Mouse (Mus musculus) right cerebral cortex, postnatal 36 days (tissue): ENCODE results near the gene Dusp18.

Experiments used
- DNase-seq, 2 experiments: peaks; one replicate each; pipeline ENCODE4 v3.0.0; 2022; ENCODE audit warnings: low spot score in 2 of 2, mixed read lengths in 1 of 2

Dusp18 gene

GRCm38 (mm10) chr11:3894406-3895281 lies at the start of gene Dusp18, which contains the start of gene 4921536K21Rik:
TSS of gene Dusp18 (plus strand) at chr11:3895240.
TSS of gene 4921536K21Rik (minus strand) at chr11:3895098.
- peak; percentile 97 to 98 for DNase-seq

GRCm38 (mm10) chr11:3846351-3846750 lies 48.7 kb upstream of the Dusp18 start:
- no peak for DNase-seq

GRCm38 (mm10) chr11:3849469-3850314 lies 45.3 kb upstream of the Dusp18 start:
- no peak for DNase-seq

- peak; percentile 56 to 78 for DNase-seq
Measured at GRCm38 (mm10) chr11:3850315-3850614, 44.8 kb upstream of the Dusp18 start.

GRCm38 (mm10) chr11:3850746-3851277 lies 44.2 kb upstream of the Dusp18 start:
- no peak for DNase-seq

GRCm38 (mm10) chr11:3851872-3852271 lies 43.2 kb upstream of the Dusp18 start:
- DNase-seq = peak in 1 of 2 experiments; percentile 29

GRCm38 (mm10) chr11:3853031-3853430 lies 42.0 kb upstream of the Dusp18 start:
- DNase-seq = no peak

- DNase-seq = peak; percentile 72 to 75
Measured at GRCm38 (mm10) chr11:3853481-3854034, 41.5 kb upstream of the Dusp18 start.

GRCm38 (mm10) chr11:3854156-3854555 lies 40.9 kb upstream of the Dusp18 start:
- DNase-seq = no peak

- DNase-seq = no peak
Measured at GRCm38 (mm10) chr11:3855846-3856245, 39.2 kb upstream of the Dusp18 start.

GRCm38 (mm10) chr11:3857902-3858301 lies 37.1 kb upstream of the Dusp18 start:
- no peak for DNase-seq

- DNase-seq = no peak
Measured at GRCm38 (mm10) chr11:3859778-3860177, 35.3 kb upstream of the Dusp18 start.

GRCm38 (mm10) chr11:3860361-3860760 lies 34.7 kb upstream of the Dusp18 start:
- no peak for DNase-seq

GRCm38 (mm10) chr11:3862661-3863453 lies 32.2 kb upstream of the Dusp18 start:
- no peak for DNase-seq

GRCm38 (mm10) chr11:3863454-3864112 lies 31.5 kb upstream of the Dusp18 start, which contains the start of gene Osbp2:
TSS of gene Osbp2 (minus strand) at chr11:3863903.
- DNase-seq = peak; percentile 74 to 75

- no peak for DNase-seq
Measured at GRCm38 (mm10) chr11:3864343-3864742, 30.7 kb upstream of the Dusp18 start.

GRCm38 (mm10) chr11:3876419-3876818 lies 18.6 kb upstream of the Dusp18 start:
- DNase-seq = no peak

GRCm38 (mm10) chr11:3878660-3879059 lies 16.4 kb upstream of the Dusp18 start:
- no peak for DNase-seq

GRCm38 (mm10) chr11:3879836-3880235 lies 15.2 kb upstream of the Dusp18 start:
- DNase-seq = peak; percentile 38 to 64

GRCm38 (mm10) chr11:3883711-3884110 lies 11.3 kb upstream of the Dusp18 start:
- DNase-seq = no peak

- DNase-seq = no peak
Measured at GRCm38 (mm10) chr11:3887331-3887730, 7.7 kb upstream of the Dusp18 start.
